Mouse (Mus musculus) gastrocnemius, adult 18-20 months (tissue): ENCODE data around the gene Hyou1. TPM values are rescaled to one million over a fixed set of nuclear protein-coding genes. Genes with fewer than 3 reads are reported as not detected.
A peak's percentile ranks its signal among the peaks of the same experiment; 100 is the strongest.
"Not testable (repeated sequence)": the region's sequence is repeated elsewhere in the genome, so short reads cannot be mapped to it uniquely, and the experiment has no call there.

Experiments used
- DNase-seq: peaks from one replicate; pipeline ENCODE4 v3.0.0; 2021; ENCODE audit warnings: low spot score
- long read RNA-seq, 2 experiments: library from polyadenylated mRNA; stranded (forward); transcript quantifications; one replicate each; pipeline ENCODE4 v2.0.0; 2021
- total RNA-seq, 2 experiments: library from RNA; stranded (reverse); gene quantifications; 2 replicates each; pipeline ENCODE4 v1.2.3; 2021

Gene Hyou1
- total RNA-seq = 10 to 100 TPM; 23.0 to 25.0 TPM
- long read RNA-seq, experiment 1, full-length matches to known transcripts = 22 of 30 reads
- long read RNA-seq, experiment 1, partial matches to known transcripts = 3 of 30 reads
- long read RNA-seq, experiment 1, other reads (novel, unspliced or antisense) = 5 of 30 reads
- long read RNA-seq, experiment 2, full-length matches to known transcripts = 15 of 21 reads
- long read RNA-seq, experiment 2, partial matches to known transcripts = 3 of 21 reads
- long read RNA-seq, experiment 2, other reads (novel, unspliced or antisense) = 3 of 21 reads

- DNase-seq = peak; percentile 99
Measured at GRCm38 (mm10) chr9:44379054-44379834, at the start of gene Hyou1. Hyou1 (plus strand) TSS chr9:44379490.

GRCm38 (mm10) chr9:44330736-44331135 is 48.6 kb upstream of the Hyou1 start:
- no peak for DNase-seq

- DNase-seq = no peak
Measured at GRCm38 (mm10) chr9:44332918-44333638, 46.2 kb upstream of the Hyou1 start.

GRCm38 (mm10) chr9:44334396-44335330 is 44.6 kb upstream of the Hyou1 start, which contains the start of gene H2afx:
H2afx (plus strand) TSS chr9:44334694.
- DNase-seq = peak; percentile 99

GRCm38 (mm10) chr9:44335331-44336092 is 43.8 kb upstream of the Hyou1 start:
- DNase-seq = no peak

- DNase-seq = no peak
Measured at GRCm38 (mm10) chr9:44336093-44336406, 43.2 kb upstream of the Hyou1 start.

- not testable (repeated sequence) for DNase-seq
Measured at GRCm38 (mm10) chr9:44336513-44336912, 42.8 kb upstream of the Hyou1 start.

GRCm38 (mm10) chr9:44336964-44337363 is 42.3 kb upstream of the Hyou1 start:
- no peak for DNase-seq

GRCm38 (mm10) chr9:44337436-44338169 is 41.7 kb upstream of the Hyou1 start:
- no peak for DNase-seq

- no peak for DNase-seq
Measured at GRCm38 (mm10) chr9:44338574-44338973, 40.7 kb upstream of the Hyou1 start.

- DNase-seq = no peak
Measured at GRCm38 (mm10) chr9:44341487-44341886, 37.8 kb upstream of the Hyou1 start.

- DNase-seq = no peak
Measured at GRCm38 (mm10) chr9:44342173-44342572, 37.1 kb upstream of the Hyou1 start.

GRCm38 (mm10) chr9:44342605-44343004 is 36.7 kb upstream of the Hyou1 start:
- DNase-seq = no peak

- no peak for DNase-seq
Measured at GRCm38 (mm10) chr9:44343290-44343689, 36.0 kb upstream of the Hyou1 start.

- DNase-seq = peak; percentile 94
Measured at GRCm38 (mm10) chr9:44343781-44344421, 35.4 kb upstream of the Hyou1 start, which contains the start of gene Hmbs. Hmbs (minus strand) TSS chr9:44344228.

- DNase-seq = no peak
Measured at GRCm38 (mm10) chr9:44345570-44346433, 33.5 kb upstream of the Hyou1 start.

- DNase-seq = no peak
Measured at GRCm38 (mm10) chr9:44347166-44347565, 32.1 kb upstream of the Hyou1 start.

GRCm38 (mm10) chr9:44347621-44348020 is 31.7 kb upstream of the Hyou1 start:
- no peak for DNase-seq
